Mouse (Mus musculus): ENCODE results near the gene Tob1. TPM values are rescaled to one million over a fixed set of nuclear protein-coding genes. Genes with fewer than 3 reads are reported as not detected.

The Tob1 gene
- polyA plus RNA-seq, 1 experiment, result 33.8 TPM

- no peak overlapping the region for H3K27ac ChIP-seq (ENCODE audit: insufficient read depth, low read length)
- no peaks in the 10 kb centered on the region for H3K4me1 ChIP-seq (ENCODE audit: control insufficient read depth, insufficient read depth, low read length)
- TF ChIP-seq CTCF (IDR thresholded peaks at IDR 0.05; ENCODE audit: extremely low read depth, insufficient read depth, low read length) (no peak), POLR2A (IDR thresholded peaks at IDR 0.05; ENCODE audit: extremely low read depth, insufficient read depth, low read length) (no peak)
- no peak overlapping the region for H3K4me3 ChIP-seq (ENCODE audit: insufficient read depth, low read length)
These were observed 36.0 kb upstream of the Tob1 start for GRCm38 (mm10) chr11:94175288-94175687.

GRCm38 (mm10) chr11:94175694-94176093 lies 35.6 kb upstream of the Tob1 start:
- TF ChIP-seq CTCF (IDR thresholded peaks at IDR 0.05; ENCODE audit: extremely low read depth, insufficient read depth, low read length) (no peak), POLR2A (IDR thresholded peaks at IDR 0.05; ENCODE audit: extremely low read depth, insufficient read depth, low read length) (no peak)
- Histone ChIP-seq H3K4me1 (ENCODE audit: control insufficient read depth, insufficient read depth, low read length) (no peaks in the 10 kb centered on the region), H3K27ac (ENCODE audit: insufficient read depth, low read length) (no peak overlapping the region), H3K4me3 (ENCODE audit: insufficient read depth, low read length) (no peak overlapping the region)

GRCm38 (mm10) chr11:94177841-94178585 lies 33.2 kb upstream of the Tob1 start:
- Histone ChIP-seq H3K4me3 (ENCODE audit: insufficient read depth, low read length) (no peak overlapping the region), H3K4me1 (ENCODE audit: control insufficient read depth, insufficient read depth, low read length) (no peaks in the 10 kb centered on the region), H3K27ac (ENCODE audit: insufficient read depth, low read length) (no peak overlapping the region)
- TF ChIP-seq POLR2A (IDR thresholded peaks at IDR 0.05; ENCODE audit: extremely low read depth, insufficient read depth, low read length) (no peak), CTCF (IDR thresholded peaks at IDR 0.05; ENCODE audit: extremely low read depth, insufficient read depth, low read length) (no peak)

- TF ChIP-seq POLR2A (IDR thresholded peaks at IDR 0.05; ENCODE audit: extremely low read depth, insufficient read depth, low read length) (no peak), CTCF (IDR thresholded peaks at IDR 0.05; ENCODE audit: extremely low read depth, insufficient read depth, low read length) (no peak)
- no peaks in the 10 kb centered on the region for H3K4me1 ChIP-seq (ENCODE audit: control insufficient read depth, insufficient read depth, low read length)
- no peak overlapping the region for H3K27ac ChIP-seq (ENCODE audit: insufficient read depth, low read length)
- H3K4me3 ChIP-seq (ENCODE audit: insufficient read depth, low read length), result no peak overlapping the region
These were observed 31.5 kb upstream of the Tob1 start for GRCm38 (mm10) chr11:94179768-94180167.

GRCm38 (mm10) chr11:94180194-94180593 lies 31.1 kb upstream of the Tob1 start:
- no peaks in the 10 kb centered on the region for H3K4me1 ChIP-seq (ENCODE audit: control insufficient read depth, insufficient read depth, low read length)
- no peak overlapping the region for H3K27ac ChIP-seq (ENCODE audit: insufficient read depth, low read length)
- TF ChIP-seq POLR2A (IDR thresholded peaks at IDR 0.05; ENCODE audit: extremely low read depth, insufficient read depth, low read length) (no peak), CTCF (IDR thresholded peaks at IDR 0.05; ENCODE audit: extremely low read depth, insufficient read depth, low read length) (no peak)
- H3K4me3 ChIP-seq (ENCODE audit: insufficient read depth, low read length), result no peak overlapping the region

- no peak for TF ChIP-seq POLR2A (IDR thresholded peaks at IDR 0.05; ENCODE audit: extremely low read depth, insufficient read depth, low read length)
- no peak for TF ChIP-seq CTCF (IDR thresholded peaks at IDR 0.05; ENCODE audit: extremely low read depth, insufficient read depth, low read length)
- Histone ChIP-seq H3K27ac (ENCODE audit: insufficient read depth, low read length) (no peak overlapping the region), H3K4me1 (ENCODE audit: control insufficient read depth, insufficient read depth, low read length) (no peaks in the 10 kb centered on the region)
These were observed 29.6 kb upstream of the Tob1 start for GRCm38 (mm10) chr11:94181694-94182093.

GRCm38 (mm10) chr11:94182711-94183110 lies 28.5 kb upstream of the Tob1 start:
- TF ChIP-seq CTCF (IDR thresholded peaks at IDR 0.05; ENCODE audit: extremely low read depth, insufficient read depth, low read length) (no peak), POLR2A (IDR thresholded peaks at IDR 0.05; ENCODE audit: extremely low read depth, insufficient read depth, low read length) (no peak)
- Histone ChIP-seq H3K4me1 (ENCODE audit: control insufficient read depth, insufficient read depth, low read length) (no peaks in the 10 kb centered on the region), H3K4me3 (ENCODE audit: insufficient read depth, low read length) (no peak overlapping the region), H3K27ac (ENCODE audit: insufficient read depth, low read length) (no peak overlapping the region)

More at GRCm38 (mm10) chr11:94181694-94182093, 29.6 kb upstream of the Tob1 start:
- no peak overlapping the region for H3K4me3 ChIP-seq (ENCODE audit: insufficient read depth, low read length)

GRCm38 (mm10) chr11:94183120-94183519 lies 28.1 kb upstream of the Tob1 start:
- TF ChIP-seq CTCF (IDR thresholded peaks at IDR 0.05; ENCODE audit: extremely low read depth, insufficient read depth, low read length) (no peak), POLR2A (IDR thresholded peaks at IDR 0.05; ENCODE audit: extremely low read depth, insufficient read depth, low read length) (no peak)
- Histone ChIP-seq H3K27ac (ENCODE audit: insufficient read depth, low read length) (no peak overlapping the region), H3K4me1 (ENCODE audit: control insufficient read depth, insufficient read depth, low read length) (no peaks in the 10 kb centered on the region), H3K4me3 (ENCODE audit: insufficient read depth, low read length) (no peak overlapping the region)

- TF ChIP-seq POLR2A (IDR thresholded peaks at IDR 0.05; ENCODE audit: extremely low read depth, insufficient read depth, low read length) (no peak), CTCF (IDR thresholded peaks at IDR 0.05; ENCODE audit: extremely low read depth, insufficient read depth, low read length) (no peak)
- H3K27ac ChIP-seq (ENCODE audit: insufficient read depth, low read length), result no peak overlapping the region
- H3K4me3 ChIP-seq (ENCODE audit: insufficient read depth, low read length), result no peak overlapping the region
- H3K4me1 ChIP-seq (ENCODE audit: control insufficient read depth, insufficient read depth, low read length), result no peaks in the 10 kb centered on the region
These were observed 27.6 kb upstream of the Tob1 start for GRCm38 (mm10) chr11:94183671-94184070.

GRCm38 (mm10) chr11:94189579-94189978 lies 21.7 kb upstream of the Tob1 start:
- no peaks in the 10 kb centered on the region for H3K4me1 ChIP-seq (ENCODE audit: control insufficient read depth, insufficient read depth, low read length)
- no peak overlapping the region for H3K27ac ChIP-seq (ENCODE audit: insufficient read depth, low read length)
- H3K4me3 ChIP-seq (ENCODE audit: insufficient read depth, low read length), result no peak overlapping the region
- no peak for TF ChIP-seq CTCF (IDR thresholded peaks at IDR 0.05; ENCODE audit: extremely low read depth, insufficient read depth, low read length)
- no peak for TF ChIP-seq POLR2A (IDR thresholded peaks at IDR 0.05; ENCODE audit: extremely low read depth, insufficient read depth, low read length)

All from cortical plate, adult 2 months (tissue).